Mouse (Mus musculus): ENCODE results near the gene Maz. TPM values are rescaled to one million over a fixed set of nuclear protein-coding genes. Genes with fewer than 3 reads are reported as not detected.
A peak's percentile ranks its signal among the peaks of the same experiment; 100 is the strongest.

The Maz gene
- total RNA-seq (2022): 100 to 1,000 TPM in 3 of 4 experiments, 10 to 100 TPM in 1; 99.9 to 123 (median 111) TPM

- DNase-seq: peak; percentile 99
These were observed at the start of gene Maz for GRCm38 (mm10) chr7:127026984-127027726. Gene Maz, minus strand, starts transcription at chr7:127027037.

GRCm38 (mm10) chr7:127076188-127076587, 49.4 kb upstream of the Maz start:
- DNase-seq: no peak

- no peak for DNase-seq
These were observed 46.4 kb upstream of the Maz start for GRCm38 (mm10) chr7:127073221-127073620.

GRCm38 (mm10) chr7:127070871-127071413, 44.1 kb upstream of the Maz start:
- DNase-seq: no peak

- peak; percentile 33 for DNase-seq
These were observed 39.5 kb upstream of the Maz start for GRCm38 (mm10) chr7:127066317-127066716.

GRCm38 (mm10) chr7:127065538-127065937, 38.7 kb upstream of the Maz start:
- no peak for DNase-seq

- no peak for DNase-seq
These were observed 28.3 kb upstream of the Maz start for GRCm38 (mm10) chr7:127055026-127055585.

GRCm38 (mm10) chr7:127041851-127042672, 15.2 kb upstream of the Maz start, which contains the start of gene Kif22:
Gene Kif22, minus strand, starts transcription at chr7:127042471.
- DNase-seq: peak; percentile 83

- DNase-seq: no peak
These were observed 4.4 kb upstream of the Maz start for GRCm38 (mm10) chr7:127031244-127031643.

- no peak for DNase-seq
These were observed 3.3 kb upstream of the Maz start for GRCm38 (mm10) chr7:127030172-127030571.

- DNase-seq: no peak
These were observed 1.0 kb upstream of the Maz start for GRCm38 (mm10) chr7:127027885-127028284.

- DNase-seq: no peak
These were observed 237 bp downstream of the Maz start for GRCm38 (mm10) chr7:127026616-127026983.

GRCm38 (mm10) chr7:127026161-127026600, 656 bp downstream of the Maz start:
- DNase-seq: peak; percentile 69

GRCm38 (mm10) chr7:127025556-127026160, 1.2 kb downstream of the Maz start:
- DNase-seq: peak; percentile 53

- peak; percentile 81 for DNase-seq
These were observed 1.9 kb downstream of the Maz start for GRCm38 (mm10) chr7:127024755-127025555.

- DNase-seq: peak; percentile 33
These were observed 2.7 kb downstream of the Maz start for GRCm38 (mm10) chr7:127023896-127024690.

GRCm38 (mm10) chr7:127023272-127023691, 3.6 kb downstream of the Maz start:
- DNase-seq: peak; percentile 26

GRCm38 (mm10) chr7:127022528-127023271, 4.1 kb downstream of the Maz start:
- DNase-seq: no peak

- no peak for DNase-seq
These were observed 5.0 kb downstream of the Maz start for GRCm38 (mm10) chr7:127021563-127022527.

Measured in adrenal gland, adult 8-10 months (tissue).